Comparison of ENCODE assay signal across 9 mouse cellular contexts in the genomic region with DNA sequence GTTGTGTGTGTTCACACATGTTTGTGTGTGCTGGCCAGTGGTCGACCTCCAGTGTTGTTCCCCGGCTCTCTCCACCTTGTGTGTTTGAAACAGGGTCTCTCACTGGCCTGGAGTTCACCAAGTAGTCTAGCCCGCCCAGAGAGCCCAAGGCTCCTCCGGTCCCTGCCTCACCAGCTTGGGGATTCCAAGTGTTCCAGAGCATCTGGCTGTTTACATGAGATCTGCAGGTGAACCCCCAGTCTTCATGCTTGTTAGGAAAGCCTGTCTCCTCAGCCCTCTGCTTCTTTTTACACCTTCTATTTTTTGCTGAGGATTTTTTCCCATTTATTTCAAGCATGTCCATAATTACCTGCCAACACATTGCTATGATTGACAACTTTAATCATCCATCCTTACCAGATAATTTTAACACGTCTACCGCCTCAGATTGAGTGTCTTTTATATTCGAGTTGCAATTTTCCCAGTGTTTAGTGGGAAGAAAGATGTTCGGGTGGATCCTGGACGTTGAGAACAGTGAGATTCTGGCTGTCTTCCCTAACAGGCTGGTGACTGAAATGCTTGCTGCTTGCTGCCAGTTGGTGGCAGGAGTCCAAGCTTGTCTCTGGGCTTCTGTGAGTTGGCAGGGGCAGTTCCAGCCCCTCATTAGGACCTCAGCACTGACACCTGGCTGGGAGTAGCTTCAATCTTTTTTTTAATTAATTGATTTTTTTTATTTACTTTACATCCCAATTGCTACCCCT. TPM values are rescaled to one million over a fixed set of nuclear protein-coding genes. Genes with fewer than 3 reads are reported as not detected.
DNase-seq lines count a peak whose midpoint lies in the region.
"Had no signal": no experiment of that assay in that cellular context is flagged by ENCODE, and none has a peak within 500 bp of the region (broad histone marks: within the 10 kb centered on the region; RNA-seq: fewer than 3 reads in every experiment).

No protein-coding gene starts in this region.

- intact Hi-C loops in gastrocnemius, postnatal 36 days (cut with DNase I): loop anchor here (5.0 kb wide), 1 partner anchor 63 kb away; no protein-coding TSS in a partner anchor

- peak; percentile 15 for DNase-seq in gastrocnemius, adult 18-20 months (ENCODE audit: low spot score)
- DNase-seq in gastrocnemius, postnatal 36 days: no peak
- peak; percentile 8 for DNase-seq in 416B (ENCODE audit: low read depth)
- peak; percentile 96 to 97 for DNase-seq in cerebellum, postnatal 14 days
- peak; percentile 31 for DNase-seq in layer of hippocampus, adult 9-10 months (ENCODE audit: low spot score)
- peak; percentile 83 for DNase-seq in right cerebral cortex, postnatal 4 days
- no peak for DNase-seq in thymus, postnatal 0 days (ENCODE audit: low spot score)
- DNase-seq in lung, postnatal 36 days: no peak

RNA-seq across cellular contexts. Expression of gene Slc30a10, which starts 15.6 kb away (rescaled TPM):
- under 1 TPM in 1 of 2 experiments, not detected in 1; 0.05 TPM for total RNA-seq in gastrocnemius, adult 18-20 months (2021)
- not detected for total RNA-seq in gastrocnemius, postnatal 36 days (2021)
- polyA plus RNA-seq in thymus, postnatal 0 days (2015; fragmentation: Nextera tagmentation; extraction: Ambion mirVana): 0.03 and 0.04 TPM in 2 replicates
- total RNA-seq: CH12.LX had no signal

Comparison
In these comparisons a context has a peak if more than half of its experiments do, and no peak if none do; other contexts are left out.
1. DNase-seq: peak in gastrocnemius, adult 18-20 months (single experiment), 416B (single experiment), cerebellum, postnatal 14 days (2 of 2), layer of hippocampus, adult 9-10 months (single experiment) and right cerebral cortex, postnatal 4 days (single experiment); none in gastrocnemius, postnatal 36 days (0 of 2), thymus, postnatal 0 days (single experiment) and lung, postnatal 36 days (single experiment).